Comparison of ENCODE assay signal across 8 mouse cellular contexts in the genomic region with DNA sequence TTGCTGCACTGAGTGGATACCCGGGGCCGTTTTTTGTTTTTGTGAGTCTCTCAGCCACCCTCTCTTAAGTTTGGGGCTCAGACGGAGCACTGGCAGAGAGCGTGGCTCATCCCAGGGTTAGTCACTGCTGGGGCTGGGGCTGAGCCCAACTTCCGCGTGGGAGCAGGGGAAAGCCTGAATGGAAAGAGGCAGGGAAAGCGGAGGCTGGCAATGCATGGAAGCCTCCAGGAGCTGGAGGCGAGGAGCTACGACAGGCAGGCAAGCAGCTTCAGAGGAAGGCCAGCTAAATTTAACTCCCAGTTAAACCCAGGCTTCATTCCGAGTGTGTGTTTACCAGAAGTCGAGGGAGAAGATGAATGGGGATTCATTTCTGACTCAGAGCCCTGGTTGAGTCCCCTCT. TPM values are rescaled to one million over a fixed set of nuclear protein-coding genes. Genes with fewer than 3 reads are reported as not detected.
DNase-seq lines count a peak whose midpoint lies in the region; ATAC-seq lines count a peak whose summit lies in the region.

No protein-coding gene starts in this region.

- H3K4me1 ChIP-seq in liver, embryonic 11.5 days (replicated peaks; ENCODE audit: control insufficient read depth, insufficient read depth, low read length) = peaks cover 27% of the 10 kb centered on the region
- H3K4me1 ChIP-seq in midbrain, embryonic 13.5 days (replicated peaks) = peaks cover 10% of the 10 kb centered on the region

- no peaks in the 10 kb centered on the region for H3K27me3 ChIP-seq in liver, embryonic 11.5 days (replicated peaks; ENCODE audit: control insufficient read depth, insufficient read depth, low read length)
- no peaks in the 10 kb centered on the region for H3K27me3 ChIP-seq in midbrain, embryonic 13.5 days

- peak; percentile 46 for DNase-seq in layer of hippocampus, adult 11-12 months (ENCODE audit: low spot score)
- DNase-seq in layer of hippocampus, adult 9-10 months (ENCODE audit: low spot score) = no peak
- peak; percentile 48 to 54 for DNase-seq in adrenal gland, adult 18-20 months (ENCODE audit: low spot score in 2 of 2)
- DNase-seq in gastrocnemius, postnatal 10 days = peak; percentile 24
- DNase-seq in liver, embryonic 11.5 days (ENCODE audit: low spot score) = peak; percentile 36
- DNase-seq in kidney, adult 8-10 months = no peak

- H3K9ac ChIP-seq in liver, embryonic 11.5 days (ENCODE audit: low read depth, low read length) = 0 out of 2 replicates have a peak overlapping the region, but pooled peaks have one; percentile 41
- no peak overlapping the region for H3K9ac ChIP-seq in midbrain, embryonic 13.5 days (replicated peaks)

- no peaks in the 10 kb centered on the region for H3K36me3 ChIP-seq in liver, embryonic 11.5 days (ENCODE audit: control insufficient read depth, insufficient read depth, low read length)
- no peaks in the 10 kb centered on the region for H3K36me3 ChIP-seq in midbrain, embryonic 13.5 days

- no peak for ATAC-seq in liver, embryonic 11.5 days (replicated peaks; ENCODE audit: low FRiP score)
- ATAC-seq in cerebellum, adult (ENCODE audit: insufficient number of reproducible peaks, low FRiP score, low TSS enrichment) = no peak
- no peak for ATAC-seq in midbrain, embryonic 13.5 days

- H3K4me3 ChIP-seq in liver, embryonic 11.5 days (ENCODE audit: low read depth, low read length) = no peak overlapping the region
- no peak overlapping the region for H3K4me3 ChIP-seq in midbrain, embryonic 13.5 days (replicated peaks)

- no peaks in the 10 kb centered on the region for H3K9me3 ChIP-seq in liver, embryonic 11.5 days (ENCODE audit: control insufficient read depth, low read length)
- no peaks in the 10 kb centered on the region for H3K9me3 ChIP-seq in midbrain, embryonic 13.5 days

- H3K27ac ChIP-seq in liver, embryonic 11.5 days (ENCODE audit: low read depth, low read length) = peak overlapping the region; percentile 75; the same call in 1 of the 2 replicates
- no peak overlapping the region for H3K27ac ChIP-seq in midbrain, embryonic 13.5 days

- 38% methylated on average over 11 of the region's 11 CpGs for WGBS in liver, embryonic 11.5 days
- WGBS in midbrain, embryonic 13.5 days = 31% methylated on average over 11 of the region's 11 CpGs

- H3K4me2 ChIP-seq in liver, embryonic 11.5 days = peak overlapping the region; percentile 35; the same call in 1 of the 2 replicates
- no peak overlapping the region for H3K4me2 ChIP-seq in midbrain, embryonic 13.5 days (replicated peaks)

RNA-seq across cellular contexts. Expression of a gene that starts 10.6 kb away (rescaled TPM):
- 100 to 1,000 TPM; 165 to 216 TPM for total RNA-seq in adrenal gland, adult 18-20 months (2021)
- 100 to 1,000 TPM; 127 to 152 TPM for total RNA-seq in gastrocnemius, postnatal 10 days (2021)
- polyA plus RNA-seq in liver, embryonic 11.5 days (2014; fragmentation: Nextera tagmentation; extraction: Ambion mirVana) = 49.8 and 63.9 TPM in 2 replicates
- 57.6 and 68.1 TPM in 2 replicates for polyA plus RNA-seq in midbrain, embryonic 13.5 days (2015; fragmentation: Nextera tagmentation; extraction: Ambion mirVana)

RNA-seq across cellular contexts. Expression of a gene that starts 40.1 kb away (rescaled TPM):
- total RNA-seq in adrenal gland, adult 18-20 months (2021) = 10 to 100 TPM; 53.5 to 58.7 TPM
- total RNA-seq in gastrocnemius, postnatal 10 days (2021) = 10 to 100 TPM; 24.2 to 26.2 TPM
- 42.8 and 46.0 TPM in 2 replicates for polyA plus RNA-seq in liver, embryonic 11.5 days (2014; fragmentation: Nextera tagmentation; extraction: Ambion mirVana)
- 42.7 and 44.9 TPM in 2 replicates for polyA plus RNA-seq in midbrain, embryonic 13.5 days (2015; fragmentation: Nextera tagmentation; extraction: Ambion mirVana)

RNA-seq across cellular contexts. Expression of a gene that starts 40.2 kb away (rescaled TPM):
- total RNA-seq in adrenal gland, adult 18-20 months (2021) = 10 to 100 TPM; 25.2 to 29.4 TPM
- total RNA-seq in gastrocnemius, postnatal 10 days (2021) = 1 to 10 TPM; 5.6 to 6.1 TPM
- polyA plus RNA-seq in liver, embryonic 11.5 days (2014; fragmentation: Nextera tagmentation; extraction: Ambion mirVana) = 2.7 and 3.6 TPM in 2 replicates
- 1.8 and 2.3 TPM in 2 replicates for polyA plus RNA-seq in midbrain, embryonic 13.5 days (2015; fragmentation: Nextera tagmentation; extraction: Ambion mirVana)

Comparison
In these comparisons a context has a peak if more than half of its experiments do, and no peak if none do; other contexts are left out.
1. DNase-seq: peak in layer of hippocampus, adult 11-12 months (single experiment), adrenal gland, adult 18-20 months (2 of 2), gastrocnemius, postnatal 10 days (single experiment) and liver, embryonic 11.5 days (single experiment); none in layer of hippocampus, adult 9-10 months (single experiment) and kidney, adult 8-10 months (0 of 2).